Mouse (Mus musculus) stomach, embryonic 15.5 days (tissue): ENCODE data around the gene Kxd1. TPM values are rescaled to one million over a fixed set of nuclear protein-coding genes. Genes with fewer than 3 reads are reported as not detected.

Experiments used
- ATAC-seq: fragments of 200-750 bp; cut with Nextera tagmentation; 2 replicates; pipeline ENCODE4 v1.8.0; 2017; ENCODE audit warnings: low read depth, moderate number of reproducible peaks, moderate TSS enrichment; ENCODE audit not compliant: insufficient read depth, low FRiP score
- H3K27ac ChIP-seq: fragments of 300-500 bp; sonication (generic); 2 replicates; pipeline ENCODE4 v1.5.1; 2015; ENCODE audit warnings: mild to moderate bottlenecking, inconsistent platforms
- H3K27me3 ChIP-seq: fragments of 300-500 bp; sonication (generic); replicated peaks from 2 replicates; pipeline ENCODE4 v1.6.1; 2015; ENCODE audit warnings: inconsistent platforms
- H3K36me3 ChIP-seq: fragments of 300-500 bp; sonication (generic); 2 replicates; pipeline ENCODE4 v1.6.1; 2015; ENCODE audit warnings: inconsistent platforms
- H3K4me1 ChIP-seq: fragments of 300-500 bp; sonication (generic); 2 replicates; pipeline ENCODE4 v1.6.1; 2015; ENCODE audit warnings: inconsistent platforms
- H3K4me2 ChIP-seq: fragments of 300-500 bp; sonication (generic); 2 replicates; pipeline ENCODE4 v1.6.1; 2015; ENCODE audit warnings: mild to moderate bottlenecking, inconsistent platforms
- H3K4me3 ChIP-seq: fragments of 300-500 bp; sonication (generic); replicated peaks from 2 replicates; pipeline ENCODE4 v1.5.1; 2015; ENCODE audit warnings: inconsistent platforms
- H3K9ac ChIP-seq: fragments of 300-500 bp; sonication (generic); 2 replicates; pipeline ENCODE4 v1.6.1; 2015; ENCODE audit warnings: inconsistent platforms
- H3K9me3 ChIP-seq: fragments of 300-500 bp; sonication (generic); 2 replicates; pipeline ENCODE4 v1.6.1; 2016; ENCODE audit warnings: inconsistent platforms
- WGBS: fragments of 180-500 bp; shearing (Covaris S2); methylation state at CpG from one replicate; pipeline ENCODE4 v1.1.7; 2015; 5-methylcytosine and 5-hydroxymethylcytosine counted together
- polyA plus RNA-seq: library from polyadenylated mRNA; unstranded; fragments of >200 nt; fragmentation: Nextera tagmentation; extraction: Ambion mirVana; gene quantifications from 2 replicates; pipeline ENCODE4 v1.2.1, GENCODE M21; 2015

Kxd1 gene
- 58.5 and 60.1 TPM in 2 replicates for polyA plus RNA-seq

GRCm38 (mm10) chr8:70527512-70528181 is at the start of gene Kxd1, which contains the start of gene Fkbp8:
Gene Kxd1, minus strand, starts transcription at chr8:70527956.
Gene Fkbp8, plus strand, starts transcription at chr8:70527724.
- H3K4me1 ChIP-seq = peaks cover 25% of the 10 kb centered on the region
- ATAC-seq = peak; percentile 89
- WGBS = under 1% methylated on average over 61 of the region's 61 CpGs
- H3K4me2 ChIP-seq = peak within 1 kb of the TSS; percentile 68
- no peaks in the 10 kb centered on the region for H3K9me3 ChIP-seq
- peak within 1 kb of the TSS; percentile 89 for H3K4me3 ChIP-seq
- H3K27ac ChIP-seq = peak within 1 kb of the TSS; percentile 90
- peak within 1 kb of the TSS; percentile 92 for H3K9ac ChIP-seq
- no peaks in the 10 kb centered on the region for H3K27me3 ChIP-seq
- H3K36me3 ChIP-seq = peaks cover 20% of the 10 kb centered on the region

DNA sequence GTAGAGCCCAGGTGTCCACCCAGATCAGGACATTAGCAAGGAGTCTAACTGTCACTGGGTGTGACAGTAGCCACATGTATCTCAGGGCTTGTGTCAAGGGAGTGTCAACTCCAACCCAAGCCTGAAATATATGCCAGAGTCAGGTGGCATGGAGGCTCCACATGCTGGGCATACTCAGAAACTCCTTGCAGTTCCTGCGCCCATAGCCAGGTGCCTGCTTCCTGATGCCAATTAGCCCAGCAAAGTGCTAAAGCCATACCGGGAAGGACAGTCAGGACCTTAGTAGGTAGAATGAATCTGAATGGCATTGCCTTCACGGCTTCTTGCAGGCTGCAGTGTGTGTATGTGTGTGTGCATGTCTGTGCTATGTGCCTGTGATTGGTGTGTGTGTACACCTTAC is 49.5 kb upstream of the Kxd1 start:
- H3K4me2 ChIP-seq = no peak overlapping the region
- ATAC-seq = no peak
- WGBS = 93% methylated on average over 3 of the region's 3 CpGs
- no peak overlapping the region for H3K4me3 ChIP-seq
- H3K9me3 ChIP-seq = no peaks in the 10 kb centered on the region
- H3K36me3 ChIP-seq = peaks cover 33% of the 10 kb centered on the region
- no peaks in the 10 kb centered on the region; the same call in 1 of the 2 replicates for H3K4me1 ChIP-seq
- H3K27ac ChIP-seq = no peak overlapping the region
- H3K9ac ChIP-seq = no peak overlapping the region
- H3K27me3 ChIP-seq = no peaks in the 10 kb centered on the region

DNA sequence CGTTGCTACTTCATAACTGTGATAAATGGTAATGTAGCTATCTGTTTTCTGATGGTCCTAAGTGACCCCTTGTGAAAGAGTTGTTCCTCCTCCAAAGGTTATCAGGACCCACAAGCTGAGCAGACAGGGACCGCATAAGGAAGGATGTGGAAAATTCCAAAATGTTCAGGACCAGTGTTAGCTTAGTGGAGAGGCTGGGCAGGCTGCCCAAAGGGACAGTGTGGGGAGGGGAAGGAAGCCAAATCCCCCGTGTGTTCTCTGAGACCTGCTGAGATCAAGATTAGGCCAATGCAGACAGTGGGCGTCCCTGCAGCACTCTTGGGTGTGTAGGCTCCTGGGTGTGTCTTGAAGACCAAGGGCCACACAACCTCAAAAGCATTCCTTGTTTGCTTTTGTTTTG is 47.2 kb upstream of the Kxd1 start:
- WGBS = 69% methylated on average over 4 of the region's 4 CpGs
- no peak overlapping the region for H3K4me2 ChIP-seq
- 0 out of 2 replicates have a peak, but pooled peaks have one; percentile 16 for ATAC-seq
- H3K9me3 ChIP-seq = no peaks in the 10 kb centered on the region
- H3K27ac ChIP-seq = no peak overlapping the region
- peaks cover 10% of the 10 kb centered on the region for H3K36me3 ChIP-seq
- no peak overlapping the region for H3K9ac ChIP-seq
- no peaks in the 10 kb centered on the region for H3K27me3 ChIP-seq
- H3K4me1 ChIP-seq = no peaks in the 10 kb centered on the region; the same call in 1 of the 2 replicates
- H3K4me3 ChIP-seq = no peak overlapping the region

DNA sequence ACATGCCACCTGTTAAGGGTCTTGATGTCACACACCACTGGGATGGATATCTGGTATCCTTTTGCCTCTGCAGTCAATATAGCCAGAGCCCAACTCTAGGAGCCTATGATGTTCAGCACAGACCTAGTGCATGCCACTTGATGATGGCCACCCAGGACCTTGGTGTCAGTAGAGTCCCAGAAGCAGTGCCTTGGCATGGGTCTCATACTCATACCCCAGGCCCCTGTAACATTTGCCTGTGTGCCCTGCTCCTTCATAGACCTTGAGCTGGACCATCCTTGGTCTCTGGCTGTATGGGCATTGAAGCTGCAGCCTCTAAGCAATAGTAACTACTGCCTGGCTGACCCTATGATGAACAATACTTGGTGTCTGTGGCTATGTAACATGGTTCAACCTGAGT is 46.5 kb upstream of the Kxd1 start:
- Histone ChIP-seq H3K36me3 (peaks cover 9% of the 10 kb centered on the region), H3K9me3 (no peaks in the 10 kb centered on the region), H3K4me3 (no peak overlapping the region), H3K27me3 (no peaks in the 10 kb centered on the region), H3K4me2 (no peak overlapping the region), H3K4me1 (no peaks in the 10 kb centered on the region; the same call in 1 of the 2 replicates), H3K9ac (no peak overlapping the region), H3K27ac (no peak overlapping the region)
- no peak for ATAC-seq

- H3K27ac ChIP-seq = no peak overlapping the region
- H3K9me3 ChIP-seq = no peaks in the 10 kb centered on the region
- ATAC-seq = no peak
- 88% methylated on average over 6 of the region's 6 CpGs for WGBS
- no peak overlapping the region for H3K9ac ChIP-seq
- no peak overlapping the region for H3K4me3 ChIP-seq
- no peaks in the 10 kb centered on the region; the same call in 1 of the 2 replicates for H3K4me1 ChIP-seq
- H3K4me2 ChIP-seq = no peak overlapping the region
- no peaks in the 10 kb centered on the region for H3K36me3 ChIP-seq
- H3K27me3 ChIP-seq = no peaks in the 10 kb centered on the region
Measured at GRCm38 (mm10) chr8:70570990-70571389, 43.2 kb upstream of the Kxd1 start.

DNA sequence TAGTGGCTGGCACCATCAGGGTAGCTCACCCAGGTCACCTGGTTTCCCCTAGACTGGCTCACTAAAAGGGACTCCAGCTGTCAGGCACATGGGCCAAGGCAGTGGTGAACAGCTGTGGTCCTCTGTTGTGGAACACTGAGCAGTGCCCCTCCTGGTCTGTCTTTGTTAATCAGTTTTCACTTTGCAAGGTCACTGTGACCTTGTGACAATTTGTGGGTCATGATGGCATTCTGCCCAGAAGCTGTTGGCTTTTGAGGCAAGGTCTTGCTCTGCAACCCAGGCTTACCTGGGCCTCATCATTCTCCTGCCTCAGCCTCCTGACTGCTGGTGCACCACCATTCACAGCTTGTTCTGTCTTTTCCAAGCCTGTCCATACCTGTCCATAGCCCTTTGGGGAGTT is 42.6 kb upstream of the Kxd1 start:
- peaks cover 3% of the 10 kb centered on the region; the same call in 1 of the 2 replicates for H3K4me1 ChIP-seq
- no peaks in the 10 kb centered on the region for H3K27me3 ChIP-seq
- no peaks in the 10 kb centered on the region for H3K36me3 ChIP-seq
- no peak overlapping the region for H3K9ac ChIP-seq
- no peak overlapping the region for H3K4me2 ChIP-seq
- H3K27ac ChIP-seq = no peak overlapping the region
- no peak overlapping the region for H3K4me3 ChIP-seq
- no peaks in the 10 kb centered on the region for H3K9me3 ChIP-seq
- no peak for ATAC-seq

DNA sequence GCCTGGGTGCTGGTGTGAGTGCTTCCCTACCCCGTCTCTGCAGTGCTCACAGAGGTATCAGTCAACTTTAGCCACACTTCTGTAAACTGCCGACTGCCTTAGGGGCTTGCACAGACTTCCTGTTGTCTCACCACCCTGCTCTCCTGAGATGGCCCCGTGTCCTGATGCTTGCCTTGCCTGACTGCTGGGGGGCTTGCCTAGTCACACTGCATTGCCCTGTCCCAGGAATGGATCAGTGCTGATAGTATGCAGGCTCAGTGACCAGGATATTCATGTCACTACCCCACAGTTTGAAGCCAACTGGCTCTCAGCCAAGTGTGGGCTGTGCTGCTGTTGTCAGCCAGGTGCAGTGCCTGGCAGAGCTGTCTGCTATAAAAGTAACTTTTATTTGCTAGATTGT is 37.8 kb upstream of the Kxd1 start:
- H3K27me3 ChIP-seq = no peaks in the 10 kb centered on the region
- no peak overlapping the region for H3K4me3 ChIP-seq
- no peak overlapping the region for H3K9ac ChIP-seq
- H3K9me3 ChIP-seq = no peaks in the 10 kb centered on the region
- 52% methylated on average over 3 of the region's 3 CpGs for WGBS
- H3K27ac ChIP-seq = no peak overlapping the region
- H3K4me2 ChIP-seq = no peak overlapping the region
- ATAC-seq = no peak
- H3K4me1 ChIP-seq = peaks cover 29% of the 10 kb centered on the region
- no peaks in the 10 kb centered on the region for H3K36me3 ChIP-seq

GRCm38 (mm10) chr8:70564696-70565235 is 37.0 kb upstream of the Kxd1 start:
- Histone ChIP-seq H3K27ac (no peak overlapping the region), H3K9ac (no peak overlapping the region)
- no peak for ATAC-seq

GRCm38 (mm10) chr8:70563763-70564387 is 36.1 kb upstream of the Kxd1 start:
- Histone ChIP-seq H3K9ac (no peak overlapping the region), H3K27me3 (no peaks in the 10 kb centered on the region), H3K36me3 (no peaks in the 10 kb centered on the region), H3K9me3 (no peaks in the 10 kb centered on the region), H3K4me2 (no peak overlapping the region), H3K4me1 (peaks cover 40% of the 10 kb centered on the region), H3K27ac (no peak overlapping the region), H3K4me3 (no peak overlapping the region)
- ATAC-seq = no peak
- WGBS = 89% methylated on average over 6 of the region's 6 CpGs

More at GRCm38 (mm10) chr8:70564696-70565235, 37.0 kb upstream of the Kxd1 start:
- 73% methylated on average over 3 of the region's 3 CpGs for WGBS
- H3K27me3 ChIP-seq = no peaks in the 10 kb centered on the region
- no peak overlapping the region for H3K4me2 ChIP-seq
- no peaks in the 10 kb centered on the region for H3K9me3 ChIP-seq
- no peak overlapping the region for H3K4me3 ChIP-seq
- no peaks in the 10 kb centered on the region for H3K36me3 ChIP-seq
- H3K4me1 ChIP-seq = peaks cover 37% of the 10 kb centered on the region

- WGBS = 80% methylated on average over 3 of the region's 3 CpGs
- Histone ChIP-seq H3K9ac (no peak overlapping the region), H3K27me3 (no peaks in the 10 kb centered on the region), H3K36me3 (no peaks in the 10 kb centered on the region), H3K27ac (no peak overlapping the region), H3K4me2 (no peak overlapping the region), H3K4me1 (peaks cover 48% of the 10 kb centered on the region), H3K9me3 (no peaks in the 10 kb centered on the region), H3K4me3 (no peak overlapping the region)
- ATAC-seq = no peak
Measured at GRCm38 (mm10) chr8:70562802-70563201, 35.0 kb upstream of the Kxd1 start.

- no peaks in the 10 kb centered on the region for H3K27me3 ChIP-seq
- no peak overlapping the region for H3K4me2 ChIP-seq
- no peak overlapping the region for H3K9ac ChIP-seq
- 59% methylated on average over 7 of the region's 7 CpGs for WGBS
- 0 out of 2 replicates have a peak, but pooled peaks cover under 1% of the 10 kb centered on the region for H3K36me3 ChIP-seq
- peak overlapping the region; percentile 62; the same call in 1 of the 2 replicates for H3K27ac ChIP-seq
- peaks cover 48% of the 10 kb centered on the region for H3K4me1 ChIP-seq
- no peak for ATAC-seq
- H3K4me3 ChIP-seq = no peak overlapping the region
- H3K9me3 ChIP-seq = no peaks in the 10 kb centered on the region
Measured at GRCm38 (mm10) chr8:70561809-70562535, 34.2 kb upstream of the Kxd1 start.
